Mouse (Mus musculus) CH12.LX (cell line): ENCODE results near the gene Phykpl.

Experiments used
- CHD2 ChIP-seq: IDR thresholded peaks from 2 replicates; pipeline ENCODE4 v1.6.1; 2011; ENCODE audit warnings: low read length, improper control_type of control experiment
- CTCF ChIP-seq, 2 experiments: IDR thresholded peaks in 1 of 2; conservative IDR thresholded peaks in 1 of 2; 2 replicates each; pipeline ENCODE4 v1.5.1; 2011 to 2012; ENCODE audit warnings: low read depth in 2 of 2, low read length in 2 of 2, improper control_type of control experiment in 1 of 2, inconsistent platforms in 1 of 2, mild to moderate bottlenecking in 1 of 2, moderate library complexity in 1 of 2
- EP300 ChIP-seq: IDR thresholded peaks from 2 replicates; pipeline ENCODE4 v1.6.1; 2011; ENCODE audit warnings: low read length, improper control_type of control experiment
- GABPA ChIP-seq: IDR thresholded peaks from 2 replicates; pipeline ENCODE4 v1.6.1; 2012; ENCODE audit warnings: low read depth, low read length, improper control_type of control experiment, inconsistent platforms; ENCODE audit not compliant: insufficient replicate concordance
- HCFC1 ChIP-seq: IDR thresholded peaks from 2 replicates; pipeline ENCODE4 v1.6.1; 2012; ENCODE audit warnings: low read depth, mild to moderate bottlenecking, inconsistent platforms, low read length, improper control_type of control experiment
- MXI1 ChIP-seq: IDR thresholded peaks from 2 replicates; pipeline ENCODE4 v1.6.1; 2011; ENCODE audit warnings: mild to moderate bottlenecking, low read depth, low read length, improper control_type of control experiment
- NRF1 ChIP-seq: IDR thresholded peaks from 2 replicates; pipeline ENCODE4 v1.6.1; 2014; ENCODE audit warnings: low read depth, mild to moderate bottlenecking, inconsistent platforms, low read length, improper control_type of control experiment, moderate library complexity
- POLR2A ChIP-seq: IDR thresholded peaks from 2 replicates; pipeline ENCODE4 v1.6.1; 2011; ENCODE audit warnings: low read depth, mild to moderate bottlenecking, improper control_type of control experiment, low read length

GRCm38 (mm10) chr11:51582713-51583112 lies 1.8 kb upstream of the Phykpl start:
- TF ChIP-seq HCFC1 (no peak), MXI1 (no peak), CTCF (conservative IDR thresholded peaks at IDR 0.05 in 1 of 2, IDR thresholded peaks at IDR 0.05 in 1 of 2; ENCODE audit: low read depth in 2 of 2, low read length in 2 of 2) (peak; percentile 33 to 96), EP300 (no peak), CHD2 (no peak), GABPA (no peak), POLR2A (no peak), NRF1 (no peak)
